8 mouse cellular contexts compared by ENCODE assay signal in the genomic region with DNA sequence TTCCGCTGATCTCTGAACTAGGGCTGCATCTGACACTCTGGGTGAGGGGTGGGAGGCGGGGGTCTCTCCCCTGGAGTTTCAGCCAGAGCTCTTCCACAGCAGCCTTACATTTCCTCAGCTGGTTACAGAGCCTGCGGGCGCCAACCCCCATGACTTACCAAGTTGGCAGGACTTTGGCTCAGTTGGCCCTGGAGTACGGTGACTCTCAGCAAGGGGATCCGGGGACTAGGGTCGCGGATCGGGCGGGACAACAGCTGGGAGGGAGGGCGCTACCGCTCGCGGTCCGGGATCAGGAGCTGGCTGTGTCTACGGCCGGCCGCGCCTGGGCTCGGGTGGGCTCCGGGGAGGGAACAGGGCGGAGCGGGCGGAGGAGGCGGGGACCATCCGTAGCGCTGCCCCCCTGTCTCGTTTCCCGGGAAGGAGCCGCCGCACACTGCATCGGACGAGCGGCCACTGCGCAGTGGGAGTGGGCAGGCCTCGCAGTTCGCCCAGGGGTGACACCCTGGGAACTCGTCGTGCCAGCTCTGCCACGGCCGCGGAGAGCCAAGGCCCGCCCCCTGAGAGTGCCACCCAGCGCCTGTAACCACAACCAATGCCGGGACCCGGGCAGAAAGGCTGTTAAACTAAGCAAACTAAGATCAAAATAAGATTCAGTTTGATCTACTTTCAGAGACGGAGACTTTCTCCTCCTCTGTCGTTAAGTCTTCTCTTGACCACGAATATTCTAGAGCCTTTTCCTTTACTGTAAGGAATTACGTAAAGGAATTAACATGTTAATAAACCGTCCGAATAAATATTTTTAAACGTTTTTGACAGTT. TPM values are rescaled to one million over a fixed set of nuclear protein-coding genes. Genes with fewer than 3 reads are reported as not detected.
DNase-seq lines count a peak whose midpoint lies in the region; ATAC-seq and TF ChIP-seq lines count a peak whose summit lies in the region.

A gene (minus strand): TSS at position 502 of the 818 bp plus-strand sequence.

- TF ChIP-seq EP300 in CH12.LX (IDR thresholded peaks at IDR 0.05; ENCODE audit: low read length): no peak

- in situ Hi-C loops in CH12.LX (cut with MboI; ENCODE audit: low pct_ligation_motif_present, low pct_unique_long_range_greater_than_20kb, low sequenced_read_pairs): no loop called here

- no peak for TF ChIP-seq CTCF in CH12.LX (conservative IDR thresholded peaks at IDR 0.05 in 1 of 2, IDR thresholded peaks at IDR 0.05 in 1 of 2; ENCODE audit: low read depth in 2 of 2, low read length in 2 of 2)
- TF ChIP-seq CTCF in forebrain, postnatal 0 days (IDR thresholded peaks at IDR 0.05; ENCODE audit: low read depth): no peak
- no peak for TF ChIP-seq CTCF in lung, adult 2 months (IDR thresholded peaks at IDR 0.05; ENCODE audit: insufficient read depth, low read length)

- peak within 1 kb of the TSS; percentile 85 for H3K9ac ChIP-seq in CH12.LX (ENCODE audit: insufficient read depth, low read depth)
- H3K9ac ChIP-seq in forebrain, postnatal 0 days: peak within 1 kb of the TSS; percentile 48
- peak within 1 kb of the TSS; percentile 58 for H3K9ac ChIP-seq in neural tube, embryonic 15.5 days (replicated peaks)

- H3K4me3 ChIP-seq in CH12.LX (replicated peaks in 1 of 3; ENCODE audit: low read depth in 2 of 3, low read length in 2 of 3, poor library complexity in 1 of 3): peak within 1 kb of the TSS; percentile 62 to 83 (median 64)
- peak within 1 kb of the TSS; percentile 56 for H3K4me3 ChIP-seq in forebrain, postnatal 0 days (ENCODE audit: low read depth, low read length)
- H3K4me3 ChIP-seq in lung, adult 2 months (replicated peaks; ENCODE audit: extremely low read depth, low read depth, low read length): peak within 1 kb of the TSS; percentile 99
- H3K4me3 ChIP-seq in neural tube, embryonic 15.5 days (replicated peaks): peak within 1 kb of the TSS; percentile 59

- TF ChIP-seq POLR2A in CH12.LX (IDR thresholded peaks at IDR 0.05; ENCODE audit: low read depth, low read length): no peak
- peak; percentile 88 for TF ChIP-seq POLR2A in lung, adult 2 months (IDR thresholded peaks at IDR 0.05; ENCODE audit: borderline replicate concordance, extremely low read depth, low read depth, low read length)

- H3K27ac ChIP-seq in CH12.LX (ENCODE audit: insufficient read depth, low read depth): no peak within 1 kb of the TSS
- peak within 1 kb of the TSS; percentile 35 for H3K27ac ChIP-seq in forebrain, postnatal 0 days (ENCODE audit: low read depth, low read length)
- H3K27ac ChIP-seq in neural tube, embryonic 15.5 days (replicated peaks): peak within 1 kb of the TSS; percentile 72

- H3K4me2 ChIP-seq in CH12.LX (ENCODE audit: insufficient read depth, low read depth, poor library complexity, severe bottlenecking): peak within 1 kb of the TSS; percentile 78
- H3K4me2 ChIP-seq in forebrain, postnatal 0 days (ENCODE audit: low read depth): peak within 1 kb of the TSS; percentile 89
- peak within 1 kb of the TSS; percentile 97 for H3K4me2 ChIP-seq in neural tube, embryonic 15.5 days

- no peaks in the 10 kb centered on the region for H3K36me3 ChIP-seq in CH12.LX (replicated peaks in 1 of 2; ENCODE audit: control insufficient read depth in 1 of 2, insufficient read depth in 1 of 2, low read length in 1 of 2)
- no peaks in the 10 kb centered on the region for H3K36me3 ChIP-seq in forebrain, postnatal 0 days (ENCODE audit: insufficient read depth)
- no peaks in the 10 kb centered on the region for H3K36me3 ChIP-seq in neural tube, embryonic 15.5 days

- peaks cover 21% of the 10 kb centered on the region for H3K27me3 ChIP-seq in CH12.LX (replicated peaks)
- no peaks in the 10 kb centered on the region; the same call in none of the 2 replicates for H3K27me3 ChIP-seq in forebrain, postnatal 0 days (ENCODE audit: insufficient read depth, low read length)
- peaks cover 14% of the 10 kb centered on the region for H3K27me3 ChIP-seq in neural tube, embryonic 15.5 days (replicated peaks)

- peak; percentile 88 for ATAC-seq in forebrain, postnatal 0 days
- ATAC-seq in neural tube, embryonic 15.5 days (ENCODE audit: low FRiP score): peak; percentile 89

- TF ChIP-seq RAD21 in CH12.LX (IDR thresholded peaks at IDR 0.05; ENCODE audit: low read depth, low read length): no peak

- H3K79me2 ChIP-seq in CH12.LX (replicated peaks; ENCODE audit: control insufficient read depth, extremely low read depth, insufficient read depth, poor library complexity, severe bottlenecking): no peaks in the 10 kb centered on the region

- peak; percentile 26 for DNase-seq in CH12.LX (ENCODE audit: extremely low read depth)
- peak; percentile 50 to 52 for DNase-seq in cerebellum, adult 18-20 months
- DNase-seq in forebrain, postnatal 0 days: peak; percentile 46
- peak; percentile 85 to 90 for DNase-seq in heart, postnatal 36 days
- peak; percentile 22 to 70 for DNase-seq in layer of hippocampus, adult 18-20 months (ENCODE audit: low spot score in 2 of 2)
- DNase-seq in lung, adult 2 months: peak; percentile 84
- peak; percentile 64 for DNase-seq in testis, postnatal 14 days (ENCODE audit: low spot score)

- intact Hi-C loops in heart, postnatal 36 days (cut with DNase I): loop anchor here (2.0 to 5.0 kb wide), 4 partner anchors 32 to 265 kb away; a partner anchor contains a TSS

- dilution Hi-C loops in CH12.LX (cut with MboI; ENCODE audit: extremely low pct_ligation_motif_present, extremely low pct_unique_long_range_greater_than_20kb, low sequenced_read_pairs): no loop called here

- no peaks in the 10 kb centered on the region for H3K9me3 ChIP-seq in CH12.LX (replicated peaks; ENCODE audit: low read length)
- no peaks in the 10 kb centered on the region for H3K9me3 ChIP-seq in forebrain, postnatal 0 days (ENCODE audit: low read length)
- H3K9me3 ChIP-seq in neural tube, embryonic 15.5 days (replicated peaks): no peaks in the 10 kb centered on the region

- H3K4me1 ChIP-seq in CH12.LX (ENCODE audit: control insufficient read depth in 1 of 2, insufficient read depth in 2 of 2): peaks cover 4 to 15% of the 10 kb centered on the region in 2 experiments; a peak in 3 of 4 replicates
- no peaks in the 10 kb centered on the region for H3K4me1 ChIP-seq in forebrain, postnatal 0 days (ENCODE audit: insufficient read depth)
- peaks cover 15% of the 10 kb centered on the region for H3K4me1 ChIP-seq in lung, adult 2 months (ENCODE audit: control insufficient read depth, insufficient read depth, low read length)
- peaks cover 14% of the 10 kb centered on the region for H3K4me1 ChIP-seq in neural tube, embryonic 15.5 days

- 2% methylated on average over 50 of the region's 53 CpGs for WGBS in forebrain, postnatal 0 days
- 1% methylated on average over 53 of the region's 53 CpGs for WGBS in lung, adult 2 months
- WGBS in neural tube, embryonic 15.5 days: 2% methylated on average over 49 of the region's 53 CpGs

TF ChIP-seq in CH12.LX, 34 proteins besides CTCF, POLR2A, EP300 and RAD21:
- TF ChIP-seq RCOR1 (conservative IDR thresholded peaks at IDR 0.05; ENCODE audit: low read depth, low read length) (no peak), POLR2AphosphoS2 (IDR thresholded peaks at IDR 0.05; ENCODE audit: low read depth, low read length) (no peak), MYC (IDR thresholded peaks at IDR 0.05; ENCODE audit: low read depth, low read length) (no peak), JUND (conservative IDR thresholded peaks at IDR 0.05; ENCODE audit: low read depth, low read length) (no peak), MAFK (IDR thresholded peaks at IDR 0.05; ENCODE audit: insufficient replicate concordance, low read length) (no peak), NELFE (IDR thresholded peaks at IDR 0.05; ENCODE audit: low read depth, low read length) (no peak), BHLHE40 (IDR thresholded peaks at IDR 0.05; ENCODE audit: low read depth, low read length) (no peak), HCFC1 (IDR thresholded peaks at IDR 0.05; ENCODE audit: low read depth, low read length) (no peak), CHD1 (IDR thresholded peaks at IDR 0.05; ENCODE audit: low read depth, low read length) (no peak)
TF ChIP-seq in CH12.LX: peak in this region for 0.

RNA-seq across cellular contexts. Expression of the gene that starts here (rescaled TPM):
- total RNA-seq in CH12.LX (2012; rRNA removed) (0.08 and 0.30 TPM in 2 replicates), CH12.LX (2014; rRNA removed) (0.41 and 0.46 TPM in 2 replicates)
- 0.29 and 0.40 TPM in 2 replicates for polyA plus RNA-seq in CH12.LX (2012; ENCODE audit: insufficient read length, low read depth)
- 1.8 and 2.3 TPM in 2 replicates for total RNA-seq in forebrain, postnatal 0 days (2014; rRNA removed)
- 1.5 and 2.0 TPM in 2 replicates for polyA plus RNA-seq in forebrain, postnatal 0 days (2015; fragmentation: Nextera tagmentation; extraction: Ambion mirVana)
- 10 to 100 TPM; 19.8 to 21.2 TPM for total RNA-seq in heart, postnatal 36 days (2021)
- 1 to 10 TPM; 4.3 to 4.8 TPM for total RNA-seq in layer of hippocampus, adult 18-20 months (2021)
- polyA plus RNA-seq in lung, adult 2 months (2012; rRNA removed): 66.0 and 85.2 TPM in 2 replicates
- 3.6 and 4.5 TPM in 2 replicates for polyA plus RNA-seq in neural tube, embryonic 15.5 days (2015; fragmentation: Nextera tagmentation; extraction: Ambion mirVana)

Comparison
In these comparisons a context has a peak if more than half of its experiments do, and no peak if none do; other contexts are left out.
1. RNA of the gene that starts here (polyA plus RNA-seq): 66.0 to 85.2 TPM in lung, adult 2 months; 3.6 to 4.5 TPM in neural tube, embryonic 15.5 days, 1.5 to 2.0 TPM in forebrain, postnatal 0 days and 0.29 to 0.40 TPM in CH12.LX; every median in the first group is over 10 times any median in the second.
2. Peak in DNase-seq, H3K4me3 ChIP-seq, H3K9ac ChIP-seq and H3K4me2 ChIP-seq in CH12.LX; RNA of the gene not detected or under 1 TPM.
3. DNase-seq: peak in every context shown above with its lines; median percentile 88 in heart, postnatal 36 days; 84 in lung, adult 2 months; 64 in testis, postnatal 14 days; 51 in cerebellum, adult 18-20 months; 46 in forebrain, postnatal 0 days; 46 in layer of hippocampus, adult 18-20 months; 26 in CH12.LX.
4. Peak in every context shown above with its lines, with median percentiles within 50 percentile points of each other: H3K4me2 ChIP-seq, H3K4me3 ChIP-seq and H3K9ac ChIP-seq.